Comparison of ENCODE assay signal across 8 mouse cellular contexts in genomic region chr15:85712565-85713168, GRCm38 (mm10). TPM values are rescaled to one million over a fixed set of nuclear protein-coding genes. Genes with fewer than 3 reads are reported as not detected.
DNase-seq lines count a peak whose midpoint lies in the region; ATAC-seq and TF ChIP-seq lines count a peak whose summit lies in the region.
"Had no signal": no experiment of that assay in that cellular context is flagged by ENCODE, and none has a peak within 500 bp of the region (broad histone marks: within the 10 kb centered on the region; RNA-seq: fewer than 3 reads in every experiment).

No protein-coding gene starts in this region.

- no peak overlapping the region for H3K4me2 ChIP-seq in kidney, embryonic 14.5 days (replicated peaks; ENCODE audit: low read depth, low read length)
- H3K4me2 ChIP-seq: stomach, embryonic 15.5 days had no signal

- no peak for DNase-seq in kidney, adult 2 months
- peak; percentile 18 to 26 for DNase-seq in B cell, adult 2 months
- DNase-seq in urinary bladder, adult 2 months (ENCODE audit: low spot score) = no peak
- DNase-seq in Muller cell, postnatal 12 days (ENCODE audit: inconsistent ontology term) = no peak

- H3K4me1 ChIP-seq in kidney, adult 2 months (ENCODE audit: control insufficient read depth, insufficient read depth, low read length) = peaks cover 10% of the 10 kb centered on the region
- H3K4me1 ChIP-seq in kidney, embryonic 14.5 days (ENCODE audit: control insufficient read depth, insufficient read depth, low read length) = peaks cover 3% of the 10 kb centered on the region; the same call in 1 of the 2 replicates
- peaks cover 24% of the 10 kb centered on the region for H3K4me1 ChIP-seq in E14TG2a.4 (replicated peaks; ENCODE audit: low read depth, low read length)

- H3K27me3 ChIP-seq in kidney, adult 2 months (replicated peaks; ENCODE audit: control insufficient read depth, insufficient read depth, low read length) = no peaks in the 10 kb centered on the region
- H3K27me3 ChIP-seq in kidney, embryonic 14.5 days (ENCODE audit: control insufficient read depth, insufficient read depth, low read length) = no peaks in the 10 kb centered on the region
- no peaks in the 10 kb centered on the region for H3K27me3 ChIP-seq in E14TG2a.4 (ENCODE audit: insufficient read depth, low read length)
- H3K27me3 ChIP-seq: stomach, embryonic 15.5 days had no signal

- 55% methylated on average over 5 of the region's 5 CpGs for WGBS in kidney, adult 2 months
- WGBS in kidney, embryonic 14.5 days = 33% methylated on average over 5 of the region's 5 CpGs

- TF ChIP-seq CTCF in kidney, adult 2 months (conservative IDR thresholded peaks at IDR 0.05; ENCODE audit: insufficient read depth, insufficient read length, low read depth, low read length) = peak; percentile 57
- peak; percentile 59 for TF ChIP-seq CTCF in E14TG2a.4 (conservative IDR thresholded peaks at IDR 0.05; ENCODE audit: low read length)

- H3K27ac ChIP-seq in kidney, adult 2 months (ENCODE audit: insufficient read depth, low read depth, low read length) = no peak overlapping the region
- no peak overlapping the region for H3K27ac ChIP-seq in kidney, embryonic 14.5 days (ENCODE audit: low read depth, low read length)
- H3K27ac ChIP-seq: stomach, embryonic 15.5 days had no signal

- no peaks in the 10 kb centered on the region for H3K9me3 ChIP-seq in kidney, embryonic 14.5 days (ENCODE audit: control insufficient read depth, low read length)
- peaks cover 10% of the 10 kb centered on the region; the same call in 1 of the 2 replicates for H3K9me3 ChIP-seq in E14TG2a.4 (ENCODE audit: low read length)
- H3K9me3 ChIP-seq: stomach, embryonic 15.5 days had no signal

- no peak for ATAC-seq in kidney, embryonic 14.5 days (ENCODE audit: low FRiP score, low TSS enrichment)
- peak; percentile 34; the same call in 1 of the 2 replicates for ATAC-seq in granulocyte monocyte progenitor cell, adult 5-6 weeks (replicated peaks; ENCODE audit: poor library complexity, severe bottlenecking)

- no peak overlapping the region for H3K9ac ChIP-seq in kidney, embryonic 14.5 days (ENCODE audit: low read depth, low read length)
- H3K9ac ChIP-seq: stomach, embryonic 15.5 days had no signal

- TF ChIP-seq POLR2A in kidney, adult 2 months (IDR thresholded peaks at IDR 0.05; ENCODE audit: low read depth, low read length) = no peak

- no peak overlapping the region for H3K4me3 ChIP-seq in kidney, adult 2 months (ENCODE audit: insufficient read depth, low read depth, low read length)
- no peak overlapping the region for H3K4me3 ChIP-seq in kidney, embryonic 14.5 days (ENCODE audit: low read length)
- no peak overlapping the region for H3K4me3 ChIP-seq in E14TG2a.4 (replicated peaks; ENCODE audit: low read length)
- H3K4me3 ChIP-seq: stomach, embryonic 15.5 days had no signal

- no peaks in the 10 kb centered on the region for H3K36me3 ChIP-seq in kidney, adult 2 months (ENCODE audit: control insufficient read depth, insufficient read depth, low read length)
- H3K36me3 ChIP-seq in kidney, embryonic 14.5 days (ENCODE audit: control insufficient read depth, insufficient read depth, low read length) = no peaks in the 10 kb centered on the region
- H3K36me3 ChIP-seq in E14TG2a.4 (ENCODE audit: insufficient read depth, low read length) = no peaks in the 10 kb centered on the region
- H3K36me3 ChIP-seq: stomach, embryonic 15.5 days had no signal

RNA-seq across cellular contexts. Expression of gene Ppara, which starts 22.1 kb away (rescaled TPM):
- 31.3 and 32.5 TPM in 2 replicates for polyA plus RNA-seq in kidney, adult 2 months (2012; rRNA removed)
- 1.7 and 2.3 TPM in 2 replicates for polyA plus RNA-seq in kidney, embryonic 14.5 days (2014; fragmentation: Nextera tagmentation; extraction: Ambion mirVana)
- not detected in 2 replicates for total RNA-seq in granulocyte monocyte progenitor cell, adult 5-6 weeks (2014; fragmentation: Nextera tagmentation)
- not detected in 2 replicates for total RNA-seq in granulocyte monocyte progenitor cell, adult 5-6 weeks (2017)
- polyA plus RNA-seq in urinary bladder, adult 2 months (2012; rRNA removed) = 6.9 and 7.8 TPM in 2 replicates

Comparison
In these comparisons a context has a peak if more than half of its experiments do, and no peak if none do; other contexts are left out.
1. DNase-seq: peak in B cell, adult 2 months (2 of 2); none in kidney, adult 2 months (single experiment), urinary bladder, adult 2 months (single experiment) and Muller cell, postnatal 12 days (single experiment).